Mouse (Mus musculus) thymus, adult 2 months (tissue): ENCODE results near the gene Gstt4. TPM values are rescaled to one million over a fixed set of nuclear protein-coding genes. Genes with fewer than 3 reads are reported as not detected.
"Not testable (repeated sequence)": the region's sequence is repeated elsewhere in the genome, so short reads cannot be mapped to it uniquely, and the experiment has no call there.

Source experiments
- DNase-seq: peaks from one replicate; pipeline ENCODE4 v3.0.0; 2021
- H3K27ac ChIP-seq: fragments of 200-500 bp; 2 replicates; pipeline ENCODE4 v1.5.1; 2012; ENCODE audit warnings: low read length, control low read depth; ENCODE audit not compliant: control insufficient read depth, insufficient read depth
- H3K27me3 ChIP-seq: fragments of 200-500 bp; 2 replicates; pipeline ENCODE4 v1.6.1; 2012; ENCODE audit warnings: mild to moderate bottlenecking, low read length, moderate library complexity, mixed read lengths; ENCODE audit not compliant: control insufficient read depth, insufficient read depth
- H3K36me3 ChIP-seq: fragments of 200-500 bp; 2 replicates; pipeline ENCODE4 v1.6.1; 2012; ENCODE audit warnings: mild to moderate bottlenecking, low read length, moderate library complexity; ENCODE audit not compliant: control insufficient read depth, insufficient read depth
- H3K4me1 ChIP-seq: fragments of 200-500 bp; replicated peaks from 2 replicates; pipeline ENCODE4 v1.6.1; 2012; ENCODE audit warnings: low read length; ENCODE audit not compliant: control insufficient read depth, insufficient read depth
- H3K4me3 ChIP-seq: fragments of 200-500 bp; 2 replicates; pipeline ENCODE4 v1.5.1; 2012; ENCODE audit warnings: mild to moderate bottlenecking, low read length, control low read depth, moderate library complexity; ENCODE audit not compliant: control insufficient read depth, insufficient read depth
- CTCF ChIP-seq: fragments of 200-500 bp; IDR thresholded peaks from 2 replicates; pipeline ENCODE4 v1.5.1; 2012; ENCODE audit warnings: mild to moderate bottlenecking, control low read depth, low read length, moderate library complexity, borderline replicate concordance; ENCODE audit not compliant: control insufficient read depth, poor library complexity, insufficient read depth; ENCODE audit errors: extremely low read depth
- POLR2A ChIP-seq: fragments of 200-500 bp; IDR thresholded peaks from 2 replicates; pipeline ENCODE4 v1.6.1; 2012; ENCODE audit warnings: mild to moderate bottlenecking, low read length, control low read depth, moderate library complexity; ENCODE audit not compliant: control insufficient read depth, poor library complexity, insufficient read depth; ENCODE audit errors: extremely low read depth
- WGBS: fragments of 180-500 bp; shearing (Covaris S2); methylation state at CpG from one replicate; pipeline ENCODE4 v1.1.7; 2018; 5-methylcytosine and 5-hydroxymethylcytosine counted together
- polyA plus RNA-seq: library from polyadenylated mRNA; depleted of rRNA; stranded (reverse); fragments of >200 nt; gene quantifications from 2 replicates; pipeline ENCODE4 v1.2.3, GENCODE M21; 2012; rRNA removed

The Gstt4 gene
- 0.19 and 0.26 TPM in 2 replicates for polyA plus RNA-seq

GRCm38 (mm10) chr10:75822443-75822842 is at the start of gene Gstt4:
Gene Gstt4 (minus strand): TSS chr10:75822543.
- H3K27me3 ChIP-seq, result no peaks in the 10 kb centered on the region
- no peak for TF ChIP-seq POLR2A
- no peak for TF ChIP-seq CTCF
- H3K4me1 ChIP-seq, result no peaks in the 10 kb centered on the region; the same call in 1 of the 2 replicates
- WGBS, result 95% methylated on average over 2 of the region's 2 CpGs
- H3K36me3 ChIP-seq, result no peaks in the 10 kb centered on the region
- H3K4me3 ChIP-seq, result no peak within 1 kb of the TSS
- no peak for DNase-seq
- H3K27ac ChIP-seq, result no peak within 1 kb of the TSS

GRCm38 (mm10) chr10:75861587-75861986 is 39.2 kb upstream of the Gstt4 start:
- no peaks in the 10 kb centered on the region for H3K27me3 ChIP-seq
- no peaks in the 10 kb centered on the region for H3K36me3 ChIP-seq
- 85% methylated on average over 5 of the region's 5 CpGs for WGBS
- H3K27ac ChIP-seq, result no peak overlapping the region
- DNase-seq, result no peak
- TF ChIP-seq CTCF, result no peak
- no peak for TF ChIP-seq POLR2A
- H3K4me3 ChIP-seq, result no peak overlapping the region
- peaks cover 10% of the 10 kb centered on the region for H3K4me1 ChIP-seq

- Histone ChIP-seq H3K27ac (no peak overlapping the region), H3K4me1 (peaks cover 10% of the 10 kb centered on the region), H3K27me3 (no peaks in the 10 kb centered on the region), H3K4me3 (no peak overlapping the region), H3K36me3 (no peaks in the 10 kb centered on the region)
- TF ChIP-seq POLR2A (no peak), CTCF (no peak)
- no peak for DNase-seq
- WGBS, result 78% methylated on average over 7 of the region's 7 CpGs
Observed at GRCm38 (mm10) chr10:75860746-75861145, 38.4 kb upstream of the Gstt4 start.

GRCm38 (mm10) chr10:75859786-75860470 is 37.6 kb upstream of the Gstt4 start, which contains the start of gene Mif:
Gene Mif (minus strand): TSS chr10:75860240.
- H3K4me1 ChIP-seq, result peaks cover 10% of the 10 kb centered on the region
- H3K27ac ChIP-seq, result peak within 1 kb of the TSS; percentile 11; the same call in 1 of the 2 replicates
- H3K4me3 ChIP-seq, result peak within 1 kb of the TSS; percentile 84
- 0 out of 2 replicates have a peak, but pooled peaks have one; percentile 58 for TF ChIP-seq POLR2A
- H3K27me3 ChIP-seq, H3K36me3 ChIP-seq: not testable (repeated sequence)
- peak; percentile 86 for DNase-seq
- WGBS, result under 1% methylated on average over 46 of the region's 46 CpGs

- no peak overlapping the region for H3K27ac ChIP-seq
- TF ChIP-seq POLR2A (no peak), CTCF (no peak)
- 5% methylated on average over 27 of the region's 27 CpGs for WGBS
Observed at GRCm38 (mm10) chr10:75859107-75859746, 36.9 kb upstream of the Gstt4 start.

GRCm38 (mm10) chr10:75857598-75857997 is 35.3 kb upstream of the Gstt4 start:
- Histone ChIP-seq H3K4me1 (peaks cover 10% of the 10 kb centered on the region), H3K27me3 (no peaks in the 10 kb centered on the region), H3K36me3 (no peaks in the 10 kb centered on the region), H3K27ac (no peak overlapping the region), H3K4me3 (no peak overlapping the region)
- TF ChIP-seq POLR2A, result no peak
- DNase-seq, result no peak
- whole genome bisulfite sequencing, result 97% methylated on average over 4 of the region's 4 CpGs

More at GRCm38 (mm10) chr10:75859107-75859746, 36.9 kb upstream of the Gstt4 start:
- Histone ChIP-seq H3K4me3 (peak overlapping the region; percentile 84), H3K4me1 (peaks cover 10% of the 10 kb centered on the region), H3K36me3 (no peaks in the 10 kb centered on the region), H3K27me3 (no peaks in the 10 kb centered on the region)
- no peak for DNase-seq
